Mouse (Mus musculus) heart, adult 2 months (tissue): Measurements from ENCODE around the gene Sh3pxd2b.

Source experiments
- CTCF ChIP-seq: fragments of 200-600 bp; IDR thresholded peaks from 2 replicates; pipeline ENCODE4 v1.8.1; 2022; ENCODE audit warnings: antibody characterized with exemption, mild to moderate bottlenecking, moderate library complexity
- EP300 ChIP-seq: fragments of 200-500 bp; IDR thresholded peaks from 2 replicates; pipeline ENCODE4 v1.6.1; 2011; ENCODE audit warnings: low read depth, low read length, control low read depth; ENCODE audit not compliant: insufficient read depth

GRCm38 (mm10) chr11:32453353-32453915, 105.8 kb downstream of the Sh3pxd2b start:
- TF ChIP-seq CTCF (no peak), EP300 (no peak)
